Mouse (Mus musculus) monocyte, adult 5-6 weeks (primary cell): ENCODE measurements around the gene Zic4. TPM values are rescaled to one million over a fixed set of nuclear protein-coding genes. Genes with fewer than 3 reads are reported as not detected.

Experiments
- ATAC-seq: fragments of 153-309, 156-312 bp; replicated peaks from 2 replicates; pipeline ENCODE4 v1.8.0; 2017; ENCODE audit warnings: mild to moderate bottlenecking; ENCODE audit not compliant: low TSS enrichment, insufficient number of reproducible peaks, severe bottlenecking, poor library complexity, low FRiP score
- total RNA-seq: library from RNA; stranded (forward); fragments of 200-1000, 200-491, 200-594 nt; gene quantifications from 3 replicates; pipeline ENCODE4 v1.2.3, GENCODE M21; 2017

Zic4 gene
- total RNA-seq, 1 experiment from 2014 or later, result not detected

DNA sequence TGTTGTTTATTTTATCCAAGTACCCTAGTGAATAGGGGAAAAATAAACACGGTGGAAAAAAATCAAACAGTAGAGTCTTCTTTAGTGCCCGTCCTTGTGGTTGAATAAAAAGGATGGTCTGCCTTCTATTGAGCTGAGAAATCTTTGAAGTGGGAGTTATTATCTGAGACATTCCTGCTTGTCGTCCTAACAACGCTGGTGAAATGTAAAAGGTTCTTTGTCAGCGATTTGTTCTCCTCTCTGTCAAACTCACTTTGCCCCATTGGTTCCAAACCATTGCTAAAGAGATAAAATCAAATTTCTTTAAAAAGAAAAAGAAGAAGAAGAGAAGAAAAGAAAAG lies 25.5 kb downstream of the Zic4 start:
- no peak for ATAC-seq

DNA sequence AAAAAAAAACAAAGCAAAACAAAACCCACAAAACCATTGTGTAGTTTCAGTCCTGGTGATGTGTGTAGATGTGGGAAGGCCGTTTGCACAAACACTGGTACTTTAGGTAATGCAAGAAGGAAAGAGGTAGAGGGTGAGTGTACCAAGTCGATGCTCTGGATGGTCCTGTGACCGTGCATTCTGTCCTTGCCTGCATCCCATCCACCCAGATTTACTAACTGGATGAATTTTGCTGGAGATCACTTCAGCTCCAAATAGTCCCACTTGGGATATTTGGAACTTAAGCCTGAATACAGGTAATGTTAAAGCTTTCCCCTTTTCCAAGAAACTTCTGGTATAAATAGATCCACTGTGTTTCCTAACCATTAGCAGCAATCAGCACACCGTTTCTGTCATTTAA lies 26.0 kb downstream of the Zic4 start:
- no peak for ATAC-seq

DNA sequence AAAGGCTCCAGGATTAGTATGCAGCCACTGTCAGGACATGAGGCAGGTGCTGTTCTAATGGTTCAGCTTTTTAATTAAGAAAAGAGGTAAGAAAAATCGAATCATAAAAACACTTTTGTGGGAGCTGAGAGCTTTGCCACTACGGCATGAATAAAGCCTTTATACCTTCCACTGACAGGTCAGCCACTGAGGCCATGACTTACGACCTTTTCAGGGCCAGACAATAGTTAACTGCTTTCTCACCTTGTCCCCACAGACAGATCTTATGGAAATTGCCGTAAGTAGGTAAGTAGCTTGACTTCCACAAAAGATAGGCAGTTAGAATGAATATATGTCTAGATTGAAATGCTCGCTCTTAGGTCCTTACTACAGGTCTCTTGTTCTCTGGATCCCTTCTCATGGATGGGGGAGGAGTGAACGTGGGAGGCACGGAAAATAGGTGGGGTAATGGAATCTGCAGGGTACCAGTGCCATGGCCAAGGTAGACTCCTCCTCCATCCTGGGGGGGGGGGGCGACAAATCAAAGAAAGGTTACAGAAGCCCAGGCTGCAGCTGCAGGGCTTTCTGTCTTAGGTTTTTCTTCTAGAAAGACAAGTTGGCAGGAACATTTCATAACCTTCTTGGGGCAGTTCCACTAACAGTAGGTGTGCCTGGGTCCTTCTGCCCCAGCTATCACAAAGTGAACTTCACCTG lies 31.3 kb downstream of the Zic4 start:
- no peak for ATAC-seq

DNA sequence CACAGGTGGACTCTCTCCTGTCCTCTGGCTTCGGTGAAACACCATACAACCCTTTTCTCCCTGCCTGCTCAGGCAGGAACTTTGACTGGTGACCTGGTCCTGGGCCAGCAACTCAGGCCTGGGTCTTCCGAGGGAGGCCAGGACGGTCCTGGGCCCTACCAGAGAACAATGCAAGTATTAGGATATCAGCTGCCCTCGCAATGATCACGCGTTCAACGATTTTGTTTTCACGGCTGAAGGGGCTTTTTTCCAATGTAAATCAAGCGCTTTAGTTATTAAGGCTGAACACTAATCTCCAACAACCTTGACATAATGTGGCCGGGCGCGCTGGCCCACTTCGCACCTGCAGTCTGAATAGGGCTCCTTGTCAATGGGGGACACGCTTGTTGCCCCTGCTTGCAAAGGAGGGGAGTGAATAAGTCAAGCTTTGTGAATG lies 32.0 kb downstream of the Zic4 start:
- ATAC-seq, result no peak

DNA sequence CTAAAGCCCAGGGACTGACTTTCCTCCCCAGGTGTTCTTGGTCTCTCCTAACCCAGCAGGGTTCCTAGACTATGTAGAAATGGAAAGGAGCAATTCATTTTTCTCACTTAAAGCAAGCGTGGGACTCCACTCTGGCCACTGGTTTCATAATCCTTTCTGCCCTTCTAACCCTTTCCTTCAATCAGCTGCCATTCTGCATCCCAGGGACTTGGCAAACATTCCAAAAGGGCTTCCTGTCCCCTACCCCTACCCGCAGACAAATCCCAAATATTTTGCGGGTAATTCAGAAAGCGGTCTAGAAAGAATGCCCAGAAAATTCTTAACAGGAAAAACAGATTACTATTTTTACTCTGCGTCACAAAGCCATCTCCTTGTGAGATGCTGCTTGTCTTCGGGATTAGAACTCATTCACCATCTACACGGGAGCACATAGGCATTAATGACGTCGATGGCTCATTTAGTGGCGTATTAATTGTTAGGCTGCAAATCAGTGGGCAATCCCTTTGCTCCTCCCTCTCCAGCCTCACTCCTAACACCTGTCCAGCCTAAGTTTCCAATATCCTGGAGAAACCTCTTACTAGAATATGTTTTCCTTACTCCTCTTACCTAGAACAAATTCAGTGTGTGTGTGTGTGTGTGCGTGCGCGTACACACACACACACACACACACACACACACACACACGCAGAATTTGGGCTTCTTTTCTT lies 33.0 kb downstream of the Zic4 start:
- no peak for ATAC-seq

DNA sequence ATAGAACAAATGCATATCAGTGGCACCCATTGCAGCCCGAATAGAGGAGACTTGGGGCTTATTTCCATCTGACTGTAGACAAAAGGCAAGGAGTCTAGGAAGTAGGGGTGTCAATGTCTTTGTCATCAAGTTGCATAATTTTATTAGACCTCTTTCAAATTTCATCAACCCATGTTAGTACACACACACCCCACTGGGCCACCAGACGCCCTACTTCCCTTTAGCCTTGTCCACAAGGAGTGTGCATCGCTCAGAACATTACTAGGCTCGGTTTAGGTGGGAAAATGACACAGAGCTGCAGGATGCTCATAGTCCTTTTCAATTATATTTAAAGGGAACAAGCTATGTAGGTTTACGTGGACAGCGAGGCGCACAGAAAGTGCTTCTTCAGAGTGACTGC lies 37.8 kb downstream of the Zic4 start:
- ATAC-seq, result no peak

DNA sequence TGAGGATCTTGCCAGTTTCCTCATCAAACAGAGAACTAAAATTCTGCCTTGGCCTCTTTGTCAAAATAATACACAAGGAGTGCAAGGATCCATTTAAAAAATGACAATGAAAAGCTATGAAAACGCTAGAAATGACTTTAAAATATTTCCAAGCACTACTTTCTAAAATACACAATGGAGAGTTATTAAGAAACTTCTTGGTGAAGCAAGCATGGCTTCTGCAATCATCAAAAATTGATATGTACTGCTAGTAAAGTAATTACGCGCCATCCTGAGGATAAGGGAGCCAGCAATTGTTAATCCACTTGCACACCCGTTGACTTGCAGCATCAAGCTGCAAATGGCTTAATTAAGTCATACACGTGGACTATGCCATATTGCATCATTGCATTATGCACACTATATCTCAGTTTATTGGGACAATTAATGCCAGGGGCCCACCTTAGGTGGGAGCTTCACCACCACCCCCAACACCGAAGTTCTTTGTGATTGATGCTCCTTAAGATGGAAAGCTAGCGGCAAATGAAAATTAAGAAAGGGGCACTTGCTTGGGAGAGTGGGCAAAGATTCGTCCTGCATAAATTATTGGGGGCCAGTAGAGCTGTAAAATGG lies 38.4 kb downstream of the Zic4 start:
- ATAC-seq, result no peak

DNA sequence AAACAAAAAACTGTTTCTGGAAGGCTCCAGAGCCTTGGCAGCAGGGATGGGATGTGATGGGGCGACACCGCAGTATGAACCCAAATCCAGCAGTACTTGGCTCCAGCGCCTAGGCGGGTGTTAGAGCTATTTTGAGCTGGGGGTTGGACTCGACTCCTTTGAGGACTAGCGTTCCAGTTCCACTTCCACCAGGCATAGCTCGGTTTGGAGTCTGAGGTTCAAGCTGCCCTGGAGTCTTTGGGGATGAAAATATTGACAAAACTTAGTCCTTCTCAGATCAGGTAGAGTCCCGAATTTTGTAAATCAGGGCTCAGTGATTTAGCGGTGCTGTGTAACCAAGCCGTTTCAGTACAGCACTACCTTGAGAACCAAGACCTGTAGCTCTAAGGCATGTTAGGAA lies 39.3 kb downstream of the Zic4 start:
- no peak for ATAC-seq

DNA sequence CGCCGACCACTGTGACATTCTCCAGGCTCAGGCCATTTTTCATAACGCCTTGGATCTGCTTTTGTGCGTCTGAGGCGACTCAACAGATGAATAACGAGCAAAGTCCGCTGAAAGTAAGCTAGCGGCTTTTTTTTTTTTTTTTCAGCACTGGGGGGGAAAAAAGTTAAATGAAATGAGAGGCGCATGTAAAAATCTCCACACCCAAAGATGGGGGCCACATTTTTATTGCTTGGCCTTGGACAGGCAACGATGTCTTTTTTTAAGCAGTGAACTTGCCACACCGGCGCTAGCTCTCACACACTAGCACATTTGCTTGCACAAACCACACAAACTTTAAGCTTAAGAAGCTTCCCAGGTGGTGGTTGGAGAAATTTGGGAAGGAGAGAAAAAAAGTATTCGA lies 42.0 kb downstream of the Zic4 start:
- no peak for ATAC-seq

DNA sequence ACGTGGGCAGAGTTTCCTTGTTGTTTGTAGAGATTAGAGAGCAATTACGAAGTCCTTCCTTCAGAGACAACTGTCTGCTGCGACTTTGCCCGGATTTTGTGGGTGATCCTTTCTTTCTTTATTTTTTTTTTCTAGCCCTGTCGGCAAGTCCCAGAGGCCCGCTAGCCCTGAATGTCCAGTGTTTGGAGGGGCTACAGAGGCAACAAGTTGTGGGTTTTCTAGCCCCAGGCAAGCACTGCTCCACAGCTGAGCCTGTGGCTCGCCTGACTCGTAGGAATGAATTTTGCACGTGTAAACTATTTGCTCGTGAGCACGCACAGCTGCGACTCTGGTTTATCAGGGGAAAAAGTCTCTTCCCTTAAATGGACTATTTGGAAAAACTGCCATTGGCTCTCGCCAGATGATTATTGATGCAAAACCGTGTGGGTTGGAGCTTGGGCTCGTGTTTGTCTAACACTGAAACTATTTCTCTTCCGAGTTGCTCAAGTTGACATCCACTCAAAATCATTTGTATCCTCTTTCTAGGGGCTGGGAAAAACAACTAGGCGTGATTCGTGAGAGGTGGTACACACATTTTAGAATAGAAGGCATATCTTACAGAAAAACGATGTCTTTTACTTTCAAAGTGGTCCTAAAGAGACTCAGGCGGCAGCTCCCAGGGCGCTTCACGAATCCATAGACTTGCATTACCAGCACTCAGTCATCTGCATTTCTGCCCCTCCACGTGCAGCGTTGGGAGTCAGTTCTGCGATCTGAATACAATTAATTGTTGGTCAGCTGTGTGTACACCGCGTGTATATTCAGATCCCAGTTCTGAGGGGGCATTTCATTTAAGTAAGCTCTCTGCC lies 42.9 kb downstream of the Zic4 start:
- ATAC-seq, result no peak

DNA sequence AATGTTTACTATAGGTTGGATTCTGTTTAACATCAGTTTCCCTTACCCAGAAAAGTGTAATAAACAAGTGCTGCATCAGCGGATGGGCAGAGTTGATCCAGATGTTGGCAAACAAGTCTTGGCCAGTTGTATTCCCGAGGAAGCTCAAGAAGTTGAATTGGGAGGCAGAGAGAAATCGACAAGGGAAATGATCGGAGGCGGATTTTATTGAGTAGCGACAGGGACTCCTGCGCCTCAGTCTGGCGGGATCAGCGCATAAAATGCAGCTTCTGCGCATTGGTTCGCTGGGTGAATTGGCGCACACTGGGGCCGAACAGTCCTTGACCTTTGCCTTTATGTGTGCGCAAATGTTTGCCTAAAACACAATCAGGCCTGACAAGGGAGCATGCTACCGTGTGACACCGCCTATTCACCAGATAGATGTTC lies 43.6 kb downstream of the Zic4 start:
- no peak for ATAC-seq

DNA sequence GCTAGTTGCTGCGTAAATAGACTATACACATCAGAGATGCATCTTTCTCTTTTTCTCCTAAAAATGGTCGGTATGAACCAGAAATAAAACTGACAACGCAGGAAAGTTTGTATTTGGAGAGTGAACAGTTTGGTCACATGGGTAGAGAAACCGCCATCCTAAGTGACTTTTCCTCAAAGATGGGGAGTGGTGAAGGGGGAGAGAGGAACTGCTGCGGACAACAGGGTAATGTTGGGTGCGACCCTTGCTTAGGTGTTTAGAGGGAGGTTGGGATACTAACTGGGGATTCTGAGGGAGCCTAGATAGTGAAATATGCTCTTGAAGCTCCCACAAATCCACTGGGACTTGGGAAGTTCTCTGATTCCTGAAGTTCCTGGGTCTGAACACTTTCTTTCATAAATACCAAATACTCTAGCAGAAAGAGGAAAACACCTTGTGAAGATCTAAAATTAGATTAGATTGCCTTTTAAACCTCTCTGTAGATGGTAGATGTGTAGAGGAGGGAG lies 44.1 kb downstream of the Zic4 start:
- no peak for ATAC-seq

DNA sequence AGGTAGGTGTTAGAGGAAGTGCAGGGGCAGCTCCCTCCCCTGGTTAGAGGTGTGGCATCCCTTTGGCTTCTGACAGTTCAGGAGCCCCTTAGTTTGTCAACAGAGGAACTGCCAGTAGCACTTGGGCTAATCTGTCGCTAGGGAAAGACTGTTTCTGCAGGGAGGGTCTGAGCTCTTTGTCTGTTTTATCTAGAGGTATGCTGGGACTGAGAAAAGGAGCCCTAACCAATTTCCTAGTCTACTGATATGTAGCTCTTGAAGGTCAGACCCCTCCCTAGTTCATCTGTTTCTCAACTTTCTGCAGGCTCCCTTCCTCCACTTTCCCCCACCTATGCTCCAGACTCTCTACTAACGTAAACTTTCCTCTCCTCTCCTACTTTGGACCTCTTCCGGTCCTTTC lies 47.6 kb downstream of the Zic4 start:
- ATAC-seq, result no peak

DNA sequence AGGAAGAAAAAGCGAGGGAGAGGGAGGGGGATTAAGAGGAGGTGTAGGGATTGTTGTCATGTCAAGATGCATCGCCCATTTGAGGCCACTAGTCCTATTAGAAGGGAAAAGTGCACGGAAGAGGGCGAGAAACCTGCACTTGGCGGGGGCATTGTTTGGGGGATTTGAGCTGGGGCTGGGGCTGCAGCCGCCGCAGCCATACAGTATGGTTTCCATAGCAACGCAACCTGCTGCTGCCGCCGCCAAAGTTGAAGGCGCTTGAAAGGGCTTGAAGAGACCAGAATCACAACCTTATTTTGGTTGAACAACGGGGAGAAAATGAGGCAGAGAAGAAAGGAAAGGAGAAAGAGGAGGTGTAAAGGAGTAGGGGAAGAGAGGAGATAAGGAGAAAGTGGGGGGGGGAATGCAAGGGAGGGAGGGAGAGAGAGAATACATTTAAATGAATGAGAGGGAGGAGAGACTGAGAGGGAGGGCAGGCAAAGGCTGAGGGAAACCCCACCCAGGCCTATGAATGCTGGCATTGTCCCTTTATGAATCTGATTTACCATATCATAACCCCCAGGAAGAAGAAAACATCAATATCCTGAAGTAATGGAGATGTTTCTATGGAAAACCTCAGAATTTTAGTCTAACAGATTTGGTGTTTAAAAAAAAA lies 51.9 kb downstream of the Zic4 start:
- no peak for ATAC-seq

DNA sequence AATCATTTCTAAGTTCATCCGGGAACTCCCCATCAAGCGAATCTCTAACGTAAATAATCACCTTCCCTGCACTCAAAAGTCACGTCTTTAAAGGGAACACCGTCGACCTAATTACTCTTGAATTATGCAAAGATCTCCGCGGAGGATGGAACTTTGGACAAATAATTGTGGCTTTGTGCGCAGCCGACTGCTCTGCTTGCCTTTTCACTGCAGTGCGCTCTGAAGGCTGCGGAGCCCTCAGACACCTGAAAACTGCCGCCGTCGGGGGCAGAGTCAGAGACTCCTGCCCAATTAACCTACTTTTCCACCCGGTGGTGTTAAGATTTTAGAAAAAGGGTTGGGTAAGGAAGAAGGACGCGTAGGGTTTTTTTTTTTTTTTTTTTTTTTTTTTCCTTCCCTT lies 58.2 kb downstream of the Zic4 start:
- ATAC-seq, result no peak
